Mouse (Mus musculus) limb, embryonic 12.5 days (tissue): ENCODE data around the gene Nit2. TPM values are rescaled to one million over a fixed set of nuclear protein-coding genes. Genes with fewer than 3 reads are reported as not detected.
"Not testable (repeated sequence)": the region's sequence is repeated elsewhere in the genome, so short reads cannot be mapped to it uniquely, and the experiment has no call there.

Experiments
- ATAC-seq: fragments of 200-750 bp; cut with Nextera tagmentation; 2 replicates; pipeline ENCODE4 v1.8.0; 2017; ENCODE audit warnings: low read depth, moderate TSS enrichment; ENCODE audit not compliant: insufficient number of reproducible peaks, insufficient read depth, low FRiP score, low TSS enrichment
- H3K27ac ChIP-seq: fragments of 300-500 bp; sonication (generic); 2 replicates; pipeline ENCODE4 v1.5.1; 2016; ENCODE audit warnings: mild to moderate bottlenecking, moderate library complexity
- H3K27me3 ChIP-seq: fragments of 300-500 bp; sonication (generic); 2 replicates; pipeline ENCODE4 v1.6.1; 2016; ENCODE audit warnings: mild to moderate bottlenecking, moderate library complexity
- H3K36me3 ChIP-seq: fragments of 300-500 bp; sonication (generic); 2 replicates; pipeline ENCODE4 v1.6.1; 2016; ENCODE audit warnings: mild to moderate bottlenecking, moderate library complexity
- H3K4me1 ChIP-seq: fragments of 300-500 bp; sonication (generic); replicated peaks from 2 replicates; pipeline ENCODE4 v1.6.1; 2016
- H3K4me2 ChIP-seq: fragments of 300-500 bp; sonication (generic); 2 replicates; pipeline ENCODE4 v1.6.1; 2016; ENCODE audit warnings: mild to moderate bottlenecking, moderate library complexity
- H3K4me3 ChIP-seq: fragments of 300-500 bp; sonication (generic); replicated peaks from 2 replicates; pipeline ENCODE4 v1.5.1; 2016; ENCODE audit warnings: mild to moderate bottlenecking
- H3K9ac ChIP-seq: fragments of 300-500 bp; sonication (generic); replicated peaks from 2 replicates; pipeline ENCODE4 v1.6.1; 2016; ENCODE audit warnings: mild to moderate bottlenecking, moderate library complexity
- H3K9me3 ChIP-seq: fragments of 300-500 bp; sonication (generic); 2 replicates; pipeline ENCODE4 v1.6.1; 2016; ENCODE audit warnings: mild to moderate bottlenecking, moderate library complexity
- WGBS: fragments of 180-500 bp; shearing (Covaris S2); methylation state at CpG from one replicate; pipeline ENCODE4 v1.1.7; 2016; 5-methylcytosine and 5-hydroxymethylcytosine counted together
- polyA plus RNA-seq: library from polyadenylated mRNA; unstranded; fragments of >200 nt; fragmentation: Nextera tagmentation; extraction: Ambion mirVana; gene quantifications from 2 replicates; pipeline ENCODE4 v1.2.1, GENCODE M21; 2016

The Nit2 gene
- polyA plus RNA-seq, 1 experiment from 2014 or later: 78.4 TPM

GRCm38 (mm10) chr16:57177664-57178063 is 10.5 kb upstream of the Nit2 start:
- ATAC-seq: no peak
- H3K4me2 ChIP-seq: no peak overlapping the region
- no peak overlapping the region for H3K4me3 ChIP-seq
- H3K9ac ChIP-seq: no peak overlapping the region
- WGBS: 91% methylated on average over 10 of the region's 10 CpGs
- no peaks in the 10 kb centered on the region for H3K27me3 ChIP-seq
- H3K9me3 ChIP-seq: no peaks in the 10 kb centered on the region
- no peaks in the 10 kb centered on the region for H3K4me1 ChIP-seq
- H3K27ac ChIP-seq: no peak overlapping the region
- peaks cover 70% of the 10 kb centered on the region for H3K36me3 ChIP-seq

- Histone ChIP-seq H3K4me3 (no peak overlapping the region), H3K27me3 (no peaks in the 10 kb centered on the region), H3K9me3 (no peaks in the 10 kb centered on the region), H3K36me3 (peaks cover 70% of the 10 kb centered on the region), H3K27ac (no peak overlapping the region), H3K4me2 (no peak overlapping the region), H3K4me1 (no peaks in the 10 kb centered on the region), H3K9ac (no peak overlapping the region)
- WGBS: 69% methylated on average over 2 of the region's 2 CpGs
- ATAC-seq: no peak
Measured at GRCm38 (mm10) chr16:57177254-57177653, 10.1 kb upstream of the Nit2 start.

GRCm38 (mm10) chr16:57176276-57176675 is 9.1 kb upstream of the Nit2 start:
- no peaks in the 10 kb centered on the region for H3K9me3 ChIP-seq
- H3K27me3 ChIP-seq: no peaks in the 10 kb centered on the region
- H3K9ac ChIP-seq: no peak overlapping the region
- no peak overlapping the region for H3K27ac ChIP-seq
- ATAC-seq: no peak
- peaks cover 68% of the 10 kb centered on the region for H3K36me3 ChIP-seq
- H3K4me1 ChIP-seq: no peaks in the 10 kb centered on the region
- no peak overlapping the region for H3K4me3 ChIP-seq
- H3K4me2 ChIP-seq: no peak overlapping the region
- WGBS: 92% methylated on average over 7 of the region's 7 CpGs

- no peak for ATAC-seq
- H3K4me3 ChIP-seq: no peak overlapping the region
- WGBS: 71% methylated on average over 2 of the region's 2 CpGs
- H3K4me2 ChIP-seq: no peak overlapping the region
- no peaks in the 10 kb centered on the region for H3K27me3 ChIP-seq
- H3K9me3 ChIP-seq: no peaks in the 10 kb centered on the region
- no peak overlapping the region for H3K27ac ChIP-seq
- H3K36me3 ChIP-seq: peaks cover 67% of the 10 kb centered on the region
- H3K9ac ChIP-seq: no peak overlapping the region
- H3K4me1 ChIP-seq: no peaks in the 10 kb centered on the region
Measured at GRCm38 (mm10) chr16:57175751-57176150, 8.6 kb upstream of the Nit2 start.

- H3K27me3 ChIP-seq, H3K27ac ChIP-seq, H3K9ac ChIP-seq, H3K4me3 ChIP-seq, ATAC-seq, H3K9me3 ChIP-seq, H3K4me1 ChIP-seq, H3K4me2 ChIP-seq: not testable (repeated sequence)
- H3K36me3 ChIP-seq: peaks cover 59% of the 10 kb centered on the region
Measured at GRCm38 (mm10) chr16:57174480-57174879, 7.3 kb upstream of the Nit2 start.

GRCm38 (mm10) chr16:57171570-57171969 is 4.4 kb upstream of the Nit2 start:
- no peaks in the 10 kb centered on the region for H3K9me3 ChIP-seq
- ATAC-seq: no peak
- WGBS: 89% methylated on average over 6 of the region's 6 CpGs
- H3K27ac ChIP-seq: no peak overlapping the region
- no peaks in the 10 kb centered on the region for H3K27me3 ChIP-seq
- no peak overlapping the region for H3K4me2 ChIP-seq
- no peaks in the 10 kb centered on the region; the same call in 1 of the 2 replicates for H3K4me1 ChIP-seq
- no peak overlapping the region for H3K4me3 ChIP-seq
- H3K36me3 ChIP-seq: peaks cover 41% of the 10 kb centered on the region
- H3K9ac ChIP-seq: no peak overlapping the region

GRCm38 (mm10) chr16:57171161-57171560 is 4.0 kb upstream of the Nit2 start:
- ATAC-seq: no peak
- WGBS: 88% methylated on average over 8 of the region's 8 CpGs
- H3K4me1 ChIP-seq: no peaks in the 10 kb centered on the region; the same call in none of the 2 replicates

GRCm38 (mm10) chr16:57168236-57168635 is 1.1 kb upstream of the Nit2 start:
- H3K9me3 ChIP-seq: no peaks in the 10 kb centered on the region
- no peak overlapping the region for H3K4me3 ChIP-seq
- WGBS: 71% methylated on average over 4 of the region's 4 CpGs
- no peaks in the 10 kb centered on the region; the same call in none of the 2 replicates for H3K4me1 ChIP-seq
- H3K9ac ChIP-seq: no peak overlapping the region
- 0 out of 2 replicates have a peak overlapping the region, but pooled peaks have one; percentile 19 for H3K27ac ChIP-seq
- no peak for ATAC-seq
- H3K4me2 ChIP-seq: no peak overlapping the region
- peaks cover 31% of the 10 kb centered on the region for H3K36me3 ChIP-seq
- H3K27me3 ChIP-seq: no peaks in the 10 kb centered on the region

More at GRCm38 (mm10) chr16:57171161-57171560, 4.0 kb upstream of the Nit2 start:
- Histone ChIP-seq H3K4me3 (no peak overlapping the region), H3K27me3 (no peaks in the 10 kb centered on the region), H3K9ac (no peak overlapping the region), H3K27ac (no peak overlapping the region), H3K9me3 (no peaks in the 10 kb centered on the region), H3K4me2 (no peak overlapping the region), H3K36me3 (peaks cover 37% of the 10 kb centered on the region)

GRCm38 (mm10) chr16:57167514-57167912 is 372 bp upstream of the Nit2 start:
- no peak overlapping the region; the same call in 1 of the 2 replicates for H3K27ac ChIP-seq
- peak overlapping the region; percentile 84 for H3K9ac ChIP-seq
- ATAC-seq: peak; percentile 40; the same call in 1 of the 2 replicates
- 32% methylated on average over 5 of the region's 5 CpGs for WGBS
- H3K27me3 ChIP-seq: no peaks in the 10 kb centered on the region
- H3K9me3 ChIP-seq: no peaks in the 10 kb centered on the region
- H3K4me2 ChIP-seq: peak overlapping the region; percentile 67
- H3K36me3 ChIP-seq: peaks cover 33% of the 10 kb centered on the region
- no peaks in the 10 kb centered on the region; the same call in none of the 2 replicates for H3K4me1 ChIP-seq
- H3K4me3 ChIP-seq: peak overlapping the region; percentile 78

- Histone ChIP-seq H3K9ac (no peak overlapping the region), H3K9me3 (no peaks in the 10 kb centered on the region), H3K4me1 (no peaks in the 10 kb centered on the region; the same call in none of the 2 replicates), H3K36me3 (peaks cover 35% of the 10 kb centered on the region), H3K27ac (peak overlapping the region; percentile 94; the same call in 1 of the 2 replicates), H3K4me3 (peak overlapping the region; percentile 78), H3K4me2 (peak overlapping the region; percentile 67), H3K27me3 (no peaks in the 10 kb centered on the region)
- 84% methylated on average over 6 of the region's 6 CpGs for WGBS
- no peak for ATAC-seq
Measured at GRCm38 (mm10) chr16:57166086-57166485, 1.1 kb downstream of the Nit2 start.

- peaks cover 42% of the 10 kb centered on the region for H3K36me3 ChIP-seq
- no peak overlapping the region for H3K4me2 ChIP-seq
- H3K9ac ChIP-seq: no peak overlapping the region
- no peaks in the 10 kb centered on the region for H3K27me3 ChIP-seq
- no peak for ATAC-seq
- no peaks in the 10 kb centered on the region; the same call in none of the 2 replicates for H3K4me1 ChIP-seq
- no peaks in the 10 kb centered on the region for H3K9me3 ChIP-seq
- 92% methylated on average over 5 of the region's 5 CpGs for WGBS
- H3K4me3 ChIP-seq: no peak overlapping the region
- no peak overlapping the region for H3K27ac ChIP-seq
Measured at GRCm38 (mm10) chr16:57165157-57165556, 2.0 kb downstream of the Nit2 start.

GRCm38 (mm10) chr16:57163694-57164093 is 3.4 kb downstream of the Nit2 start:
- H3K9ac ChIP-seq: no peak overlapping the region
- H3K9me3 ChIP-seq: no peaks in the 10 kb centered on the region
- WGBS: 90% methylated on average over 1 of the region's 1 CpGs
- H3K27ac ChIP-seq: no peak overlapping the region
- no peaks in the 10 kb centered on the region; the same call in none of the 2 replicates for H3K4me1 ChIP-seq
- no peak for ATAC-seq
- no peak overlapping the region for H3K4me3 ChIP-seq
- no peak overlapping the region for H3K4me2 ChIP-seq
- H3K27me3 ChIP-seq: no peaks in the 10 kb centered on the region
- peaks cover 56% of the 10 kb centered on the region for H3K36me3 ChIP-seq
